Mouse (Mus musculus): Measurements from ENCODE around the gene Rasl12. TPM values are rescaled to one million over a fixed set of nuclear protein-coding genes. Genes with fewer than 3 reads are reported as not detected.

Gene Rasl12
- polyA plus RNA-seq, 2 experiments = 9.1 to 9.6 TPM

GRCm38 (mm10) chr9:65360641-65361448, 37.5 kb upstream of the Rasl12 start, which contains the start of gene Ubap1l:
TSS of gene Ubap1l (plus strand) at chr9:65361041.
- no peak for DNase-seq (ENCODE audit: low spot score)
- no peak within 1 kb of the TSS for H3K4me2 ChIP-seq (replicated peaks; ENCODE audit: low read depth, low read length, severe bottlenecking)
- H3K4me3 ChIP-seq (replicated peaks; ENCODE audit: low read length) = no peak within 1 kb of the TSS
- H3K9me3 ChIP-seq (ENCODE audit: control insufficient read depth, low read length) = no peaks in the 10 kb centered on the region
- no peaks in the 10 kb centered on the region for H3K27me3 ChIP-seq (ENCODE audit: control insufficient read depth, insufficient read depth, low read length)
- ATAC-seq (ENCODE audit: low FRiP score, low read depth) = no peak
- no peak within 1 kb of the TSS for H3K27ac ChIP-seq (replicated peaks; ENCODE audit: low read depth, low read length)
- peaks cover 66% of the 10 kb centered on the region for H3K36me3 ChIP-seq (ENCODE audit: control insufficient read depth, insufficient read depth, low read length)
- no peaks in the 10 kb centered on the region for H3K4me1 ChIP-seq (ENCODE audit: control insufficient read depth, insufficient read depth, low read length)
- 92% methylated on average over 16 of the region's 16 CpGs for WGBS
- H3K9ac ChIP-seq (ENCODE audit: low read depth, low read length, severe bottlenecking) = no peak within 1 kb of the TSS
- no peak for TF ChIP-seq POLR2A (IDR thresholded peaks at IDR 0.05; ENCODE audit: borderline replicate concordance, extremely low read depth, insufficient read depth, insufficient read length)

DNA sequence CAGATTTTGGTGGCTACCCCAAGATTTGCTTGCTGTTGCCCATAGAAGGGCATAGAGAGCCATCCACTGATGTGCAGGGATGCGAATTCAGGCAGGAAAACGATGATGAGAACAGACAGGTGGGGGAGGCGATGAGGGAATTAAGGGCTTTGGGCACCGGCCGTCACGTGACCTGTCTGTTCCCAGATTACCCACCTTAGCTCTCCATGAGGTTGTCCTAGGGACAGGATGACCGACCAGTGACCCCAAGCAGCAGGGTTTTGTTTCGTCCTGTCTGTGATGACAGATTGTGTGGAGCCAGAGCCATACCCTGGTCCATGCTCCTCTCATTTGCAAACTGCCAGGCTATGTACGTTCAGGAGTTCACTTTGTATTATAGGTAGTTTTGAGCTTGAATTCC, 34.6 kb upstream of the Rasl12 start:
- no peak for ATAC-seq (ENCODE audit: low FRiP score, low read depth)
- Histone ChIP-seq H3K27ac (replicated peaks; ENCODE audit: low read depth, low read length) (no peak overlapping the region), H3K27me3 (ENCODE audit: control insufficient read depth, insufficient read depth, low read length) (no peaks in the 10 kb centered on the region), H3K36me3 (ENCODE audit: control insufficient read depth, insufficient read depth, low read length) (peaks cover 43% of the 10 kb centered on the region), H3K4me2 (replicated peaks; ENCODE audit: low read depth, low read length, severe bottlenecking) (no peak overlapping the region), H3K9me3 (ENCODE audit: control insufficient read depth, low read length) (no peaks in the 10 kb centered on the region), H3K9ac (ENCODE audit: low read depth, low read length, severe bottlenecking) (no peak overlapping the region), H3K4me3 (replicated peaks; ENCODE audit: low read length) (no peak overlapping the region), H3K4me1 (ENCODE audit: control insufficient read depth, insufficient read depth, low read length) (no peaks in the 10 kb centered on the region)
- no peak for TF ChIP-seq POLR2A (IDR thresholded peaks at IDR 0.05; ENCODE audit: borderline replicate concordance, extremely low read depth, insufficient read depth, insufficient read length)
- WGBS = 51% methylated on average over 9 of the region's 9 CpGs
- DNase-seq (ENCODE audit: low spot score) = no peak

GRCm38 (mm10) chr9:65365721-65366120, 32.6 kb upstream of the Rasl12 start:
- Histone ChIP-seq H3K36me3 (ENCODE audit: control insufficient read depth, insufficient read depth, low read length) (peaks cover 25% of the 10 kb centered on the region), H3K4me1 (ENCODE audit: control insufficient read depth, insufficient read depth, low read length) (no peaks in the 10 kb centered on the region), H3K4me3 (replicated peaks; ENCODE audit: low read length) (no peak overlapping the region), H3K27ac (replicated peaks; ENCODE audit: low read depth, low read length) (no peak overlapping the region), H3K4me2 (replicated peaks; ENCODE audit: low read depth, low read length, severe bottlenecking) (no peak overlapping the region), H3K27me3 (ENCODE audit: control insufficient read depth, insufficient read depth, low read length) (no peaks in the 10 kb centered on the region), H3K9ac (ENCODE audit: low read depth, low read length, severe bottlenecking) (no peak overlapping the region), H3K9me3 (ENCODE audit: control insufficient read depth, low read length) (no peaks in the 10 kb centered on the region)
- no peak for TF ChIP-seq POLR2A (IDR thresholded peaks at IDR 0.05; ENCODE audit: borderline replicate concordance, extremely low read depth, insufficient read depth, insufficient read length)
- DNase-seq (ENCODE audit: low spot score) (no peak), ATAC-seq (ENCODE audit: low FRiP score, low read depth) (no peak)
- whole genome bisulfite sequencing = 88% methylated on average over 7 of the region's 7 CpGs

DNA sequence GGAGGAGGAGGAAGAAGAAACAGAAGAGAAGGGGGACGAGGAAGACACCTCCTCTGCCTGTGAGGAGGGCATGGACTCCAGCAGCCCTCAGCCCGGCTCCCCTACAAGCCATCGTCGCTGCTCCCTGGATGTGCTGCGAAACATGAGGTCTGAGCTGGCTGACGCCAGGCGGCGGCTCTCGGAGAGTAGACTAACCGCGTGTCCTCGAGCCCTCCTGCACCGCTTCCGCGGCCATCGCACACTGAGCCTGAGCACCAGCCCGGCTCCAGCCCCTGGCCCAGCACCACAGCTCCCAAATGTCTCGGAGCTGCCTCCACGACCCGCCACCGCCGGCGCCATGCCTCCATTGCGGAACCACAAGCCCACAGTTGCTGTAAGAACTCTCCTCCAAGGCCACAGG, 26.6 kb upstream of the Rasl12 start:
- Histone ChIP-seq H3K27me3 (ENCODE audit: control insufficient read depth, insufficient read depth, low read length) (no peaks in the 10 kb centered on the region), H3K4me1 (ENCODE audit: control insufficient read depth, insufficient read depth, low read length) (no peaks in the 10 kb centered on the region), H3K36me3 (ENCODE audit: control insufficient read depth, insufficient read depth, low read length) (no peaks in the 10 kb centered on the region; the same call in 1 of the 2 replicates), H3K27ac (replicated peaks; ENCODE audit: low read depth, low read length) (no peak overlapping the region), H3K9me3 (ENCODE audit: control insufficient read depth, low read length) (no peaks in the 10 kb centered on the region), H3K4me3 (replicated peaks; ENCODE audit: low read length) (no peak overlapping the region), H3K4me2 (replicated peaks; ENCODE audit: low read depth, low read length, severe bottlenecking) (no peak overlapping the region), H3K9ac (ENCODE audit: low read depth, low read length, severe bottlenecking) (no peak overlapping the region)
- 81% methylated on average over 23 of the region's 24 CpGs for WGBS
- TF ChIP-seq POLR2A (IDR thresholded peaks at IDR 0.05; ENCODE audit: borderline replicate concordance, extremely low read depth, insufficient read depth, insufficient read length) = no peak
- DNase-seq (ENCODE audit: low spot score) = no peak
- ATAC-seq (ENCODE audit: low FRiP score, low read depth) = no peak

DNA sequence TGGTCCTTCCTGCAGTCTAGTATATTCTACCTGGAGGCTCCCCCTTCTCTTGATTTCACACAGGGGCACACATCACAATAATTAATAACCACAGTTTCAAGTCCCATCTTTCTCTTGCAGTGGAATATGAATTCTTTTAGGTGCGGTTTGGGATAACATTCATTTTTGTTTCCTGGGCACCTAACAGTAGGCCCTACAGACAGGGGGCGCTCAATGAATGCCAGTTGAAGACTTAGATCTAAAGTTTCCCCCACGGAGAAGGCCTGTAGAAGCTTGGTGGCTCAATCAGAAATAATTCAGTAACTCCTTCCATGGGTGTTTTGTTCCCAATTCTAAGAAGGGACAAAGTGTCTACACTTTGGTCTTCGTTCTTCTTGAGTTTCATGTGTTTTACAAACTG, 25.9 kb upstream of the Rasl12 start:
- WGBS = 76% methylated on average over 4 of the region's 4 CpGs
- Histone ChIP-seq H3K27ac (replicated peaks; ENCODE audit: low read depth, low read length) (no peak overlapping the region), H3K36me3 (ENCODE audit: control insufficient read depth, insufficient read depth, low read length) (no peaks in the 10 kb centered on the region; the same call in 1 of the 2 replicates)

More for the DNA sequence above, 25.9 kb upstream of the Rasl12 start:
- TF ChIP-seq POLR2A (IDR thresholded peaks at IDR 0.05; ENCODE audit: borderline replicate concordance, extremely low read depth, insufficient read depth, insufficient read length) = no peak
- ATAC-seq (ENCODE audit: low FRiP score, low read depth) = no peak
- Histone ChIP-seq H3K9me3 (ENCODE audit: control insufficient read depth, low read length) (no peaks in the 10 kb centered on the region), H3K4me3 (replicated peaks; ENCODE audit: low read length) (no peak overlapping the region), H3K9ac (ENCODE audit: low read depth, low read length, severe bottlenecking) (no peak overlapping the region), H3K27me3 (ENCODE audit: control insufficient read depth, insufficient read depth, low read length) (no peaks in the 10 kb centered on the region), H3K4me1 (ENCODE audit: control insufficient read depth, insufficient read depth, low read length) (no peaks in the 10 kb centered on the region), H3K4me2 (replicated peaks; ENCODE audit: low read depth, low read length, severe bottlenecking) (no peak overlapping the region)
- no peak for DNase-seq (ENCODE audit: low spot score)
